Mouse (Mus musculus): ENCODE results near the gene Mrpl51. TPM values are rescaled to one million over a fixed set of nuclear protein-coding genes. Genes with fewer than 3 reads are reported as not detected.

Mrpl51 gene
- polyA plus RNA-seq (2014; fragmentation: Illumina TruSeq; extraction: RNeasy Lipid Tissue Mini Kit (QIAGEN cat#74804); ENCODE audit: low read depth, low replicate concordance) = 266 TPM

GRCm38 (mm10) chr6:125191332-125192015 is at the start of gene Mrpl51, which contains the start of gene Ncapd2:
TSS of gene Mrpl51 (plus strand) at chr6:125191801.
TSS of gene Ncapd2 (minus strand) at chr6:125191701.

DNA sequence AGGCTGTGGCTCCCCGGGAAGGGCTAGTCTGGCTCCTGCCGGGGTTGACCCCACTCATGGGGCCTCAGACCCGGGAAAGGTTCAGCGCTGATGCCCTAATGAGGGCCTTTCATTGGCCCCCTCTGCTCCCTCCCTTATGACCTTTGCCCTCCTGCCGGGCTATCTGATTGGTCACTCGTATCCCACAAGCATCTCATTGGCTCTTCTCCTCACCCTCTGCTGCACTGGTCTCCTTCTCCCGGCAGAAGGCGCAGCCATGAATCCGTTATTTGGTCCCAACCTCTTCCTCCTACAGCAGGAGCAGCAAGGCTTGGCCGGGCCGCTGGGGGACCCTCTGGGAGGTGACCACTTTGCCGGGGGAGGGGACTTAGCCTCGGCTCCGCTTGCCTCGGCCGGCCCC is 46.6 kb upstream of the Mrpl51 start, which contains the start of gene Iffo1:
Iffo1 (plus strand) TSS at position 241 of the 400 bp plus-strand sequence.

DNA sequence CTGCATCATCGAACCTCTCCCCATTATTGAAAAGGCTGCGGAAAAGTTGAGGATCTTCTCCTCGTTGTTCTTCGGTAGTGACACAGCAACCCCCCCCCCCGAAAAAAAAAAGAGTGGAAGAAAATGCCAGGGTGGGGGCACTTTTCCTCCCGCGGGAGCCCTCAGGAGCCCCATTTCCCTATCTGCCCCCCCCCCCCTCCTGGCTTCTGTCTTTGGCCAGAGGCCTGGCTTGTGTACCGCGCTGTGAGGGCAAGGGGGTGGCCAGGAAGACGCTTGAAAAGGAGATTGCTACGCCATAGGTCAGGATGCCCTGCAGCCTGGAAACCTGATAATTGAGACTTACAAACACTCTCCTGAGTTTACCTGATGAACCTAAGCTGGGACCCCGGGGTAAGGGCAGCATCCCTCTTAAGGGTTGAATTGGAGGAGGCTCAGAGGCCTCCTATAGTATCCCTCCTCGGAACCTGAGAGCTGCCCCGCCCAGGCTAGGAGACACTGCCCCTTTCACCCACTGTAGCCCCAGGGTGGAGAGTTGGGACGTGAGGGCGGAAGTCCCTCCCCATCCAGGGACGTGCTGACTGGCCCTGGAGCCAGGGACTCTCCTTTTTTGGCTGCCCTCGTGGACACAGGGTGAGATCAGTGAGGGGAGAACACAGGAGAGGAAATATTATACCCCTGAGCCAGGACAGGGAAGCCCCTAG is 25.4 kb upstream of the Mrpl51 start, which contains the start of gene Gapdh:
Gapdh (minus strand) TSS at position 417 of the 701 bp plus-strand sequence.

DNA sequence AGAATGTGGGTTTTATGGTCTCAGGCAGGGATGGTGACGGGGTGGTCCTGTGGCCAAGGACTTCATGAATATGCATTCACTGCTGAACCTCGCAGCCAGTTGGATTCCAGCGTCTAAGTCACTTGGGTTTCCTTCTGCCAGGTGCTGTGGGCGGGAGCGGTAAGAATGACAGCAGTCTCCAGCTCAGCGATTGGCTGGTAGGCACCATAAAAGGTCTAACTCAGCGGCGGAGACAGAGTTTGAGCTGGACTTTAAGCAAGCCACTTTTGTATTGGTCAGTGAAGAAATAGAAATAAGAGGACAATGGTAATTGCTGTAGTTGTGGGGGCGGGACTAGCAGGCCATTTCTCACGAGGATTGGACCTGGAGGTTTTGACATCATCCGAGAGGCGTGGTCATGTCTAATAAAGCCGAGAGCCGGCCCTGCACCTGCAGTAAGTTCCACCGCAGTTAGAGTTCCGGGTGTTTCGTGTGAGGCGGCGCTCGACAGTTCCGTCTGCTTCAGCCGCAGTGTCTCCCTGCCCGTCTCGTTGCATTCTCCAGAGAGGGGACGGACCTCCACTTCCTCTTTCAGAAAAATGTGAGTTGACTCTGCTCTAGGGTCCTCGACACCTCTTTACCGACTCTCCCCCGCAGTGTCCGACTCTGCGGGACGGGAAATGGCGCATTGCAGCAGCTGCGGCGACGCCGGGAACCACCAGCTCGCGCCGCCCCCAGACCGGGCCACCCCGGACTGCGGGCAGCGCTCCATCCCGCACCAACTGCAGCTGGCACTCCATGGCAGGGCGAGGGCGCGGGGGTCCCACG is 23.8 kb downstream of the Mrpl51 start, which contains the start of gene Vamp1:
Vamp1 (plus strand) TSS at position 404 of the 807 bp plus-strand sequence.

DNA sequence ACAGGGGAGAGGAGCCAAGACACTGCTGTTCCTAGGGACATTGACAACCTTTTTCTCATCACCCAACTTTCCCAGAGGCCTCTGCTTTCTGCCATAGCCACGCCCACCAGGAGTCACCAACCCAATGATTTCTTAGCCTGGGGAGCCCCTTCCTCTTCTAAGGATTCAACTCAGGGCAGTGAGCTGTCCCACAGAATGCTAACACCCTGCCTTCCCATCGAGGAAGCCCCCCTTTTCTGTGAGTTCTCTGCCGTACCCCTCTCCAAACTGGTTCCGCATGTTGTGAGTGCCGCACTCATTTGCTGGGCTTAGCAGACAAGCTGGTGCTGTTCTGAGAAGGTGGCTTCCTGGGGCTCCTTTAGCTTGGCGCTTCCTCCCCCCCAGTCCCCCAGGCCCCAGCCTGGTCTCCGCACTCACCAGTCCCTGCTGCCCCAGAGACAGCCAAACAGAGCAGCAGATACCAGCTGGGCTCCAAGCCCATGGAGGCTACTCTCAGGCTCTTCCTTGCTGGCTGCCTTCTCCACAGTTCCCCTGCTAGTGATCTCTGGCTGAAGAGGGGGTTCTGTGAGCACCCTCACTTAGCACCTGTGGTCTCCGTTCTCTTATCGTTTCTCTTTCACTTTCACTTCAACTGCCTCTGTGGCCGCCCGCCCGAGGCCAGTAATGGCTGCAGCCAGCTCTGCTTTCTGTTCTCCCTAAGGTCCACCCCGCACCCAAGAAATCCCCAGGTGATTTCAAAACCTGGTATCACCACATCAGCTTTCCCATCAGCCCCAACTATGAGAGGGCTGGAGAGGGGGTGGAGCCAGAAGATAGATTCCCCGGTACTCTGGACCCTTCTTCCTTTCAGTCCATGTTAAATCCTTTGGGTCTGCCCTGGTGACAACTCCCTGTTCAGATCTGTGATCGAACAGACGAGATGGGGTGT is 39.8 kb downstream of the Mrpl51 start, which contains the start of gene Tapbpl:
Tapbpl (minus strand) TSS at position 744 of the 928 bp plus-strand sequence.

GRCm38 (mm10) chr6:125236782-125237181 is 45.2 kb downstream of the Mrpl51 start, which contains the start of gene Cd27:
TSS of gene Cd27 (minus strand) at chr6:125237010.

Other genes starting within 250 kb of the Mrpl51 start
- gene Cops7a, start 226.3 kb upstream of the Mrpl51 start, polyA plus RNA-seq (2014; fragmentation: Illumina TruSeq; extraction: RNeasy Lipid Tissue Mini Kit (QIAGEN cat#74804); ENCODE audit: low read depth, low replicate concordance) = 103 TPM
- gene Pianp, start 195.1 kb upstream of the Mrpl51 start, polyA plus RNA-seq (2014; fragmentation: Illumina TruSeq; extraction: RNeasy Lipid Tissue Mini Kit (QIAGEN cat#74804); ENCODE audit: low read depth, low replicate concordance) = 0.86 TPM
- 26.3 TPM for gene Zfp384, start 182.7 kb upstream of the Mrpl51 start, polyA plus RNA-seq (2014; fragmentation: Illumina TruSeq; extraction: RNeasy Lipid Tissue Mini Kit (QIAGEN cat#74804); ENCODE audit: low read depth, low replicate concordance)
- gene Ing4, start 152.0 kb upstream of the Mrpl51 start, polyA plus RNA-seq (2014; fragmentation: Illumina TruSeq; extraction: RNeasy Lipid Tissue Mini Kit (QIAGEN cat#74804); ENCODE audit: low read depth, low replicate concordance) = 36.6 TPM
- 9.2 TPM for gene Acrbp, start 142.1 kb upstream of the Mrpl51 start, polyA plus RNA-seq (2014; fragmentation: Illumina TruSeq; extraction: RNeasy Lipid Tissue Mini Kit (QIAGEN cat#74804); ENCODE audit: low read depth, low replicate concordance)
- gene Lpar5, start 123.9 kb upstream of the Mrpl51 start, polyA plus RNA-seq (2014; fragmentation: Illumina TruSeq; extraction: RNeasy Lipid Tissue Mini Kit (QIAGEN cat#74804); ENCODE audit: low read depth, low replicate concordance) = not detected
- 86.4 TPM for gene Chd4, start 95.8 kb upstream of the Mrpl51 start, polyA plus RNA-seq (2014; fragmentation: Illumina TruSeq; extraction: RNeasy Lipid Tissue Mini Kit (QIAGEN cat#74804); ENCODE audit: low read depth, low replicate concordance)
- gene Nop2, start 59.9 kb upstream of the Mrpl51 start, polyA plus RNA-seq (2014; fragmentation: Illumina TruSeq; extraction: RNeasy Lipid Tissue Mini Kit (QIAGEN cat#74804); ENCODE audit: low read depth, low replicate concordance) = 16.6 TPM
- 14.3 TPM for gene Iffo1, start 46.6 kb upstream of the Mrpl51 start, polyA plus RNA-seq (2014; fragmentation: Illumina TruSeq; extraction: RNeasy Lipid Tissue Mini Kit (QIAGEN cat#74804); ENCODE audit: low read depth, low replicate concordance)
- gene Gapdh, start 25.3 kb upstream of the Mrpl51 start, polyA plus RNA-seq (2014; fragmentation: Illumina TruSeq; extraction: RNeasy Lipid Tissue Mini Kit (QIAGEN cat#74804); ENCODE audit: low read depth, low replicate concordance) = 4,016 TPM
- gene Ncapd2, start 100 bp upstream of the Mrpl51 start, polyA plus RNA-seq (2014; fragmentation: Illumina TruSeq; extraction: RNeasy Lipid Tissue Mini Kit (QIAGEN cat#74804); ENCODE audit: low read depth, low replicate concordance) = 18.6 TPM
- 10.0 TPM for gene Vamp1, start 23.8 kb downstream of the Mrpl51 start, polyA plus RNA-seq (2014; fragmentation: Illumina TruSeq; extraction: RNeasy Lipid Tissue Mini Kit (QIAGEN cat#74804); ENCODE audit: low read depth, low replicate concordance)
- gene Tapbpl, start 40.1 kb downstream of the Mrpl51 start, polyA plus RNA-seq (2014; fragmentation: Illumina TruSeq; extraction: RNeasy Lipid Tissue Mini Kit (QIAGEN cat#74804); ENCODE audit: low read depth, low replicate concordance) = 6.8 TPM
- not detected for gene Cd27, start 45.2 kb downstream of the Mrpl51 start, polyA plus RNA-seq (2014; fragmentation: Illumina TruSeq; extraction: RNeasy Lipid Tissue Mini Kit (QIAGEN cat#74804); ENCODE audit: low read depth, low replicate concordance)
- gene Tuba3a, start 94.2 kb downstream of the Mrpl51 start, polyA plus RNA-seq (2014; fragmentation: Illumina TruSeq; extraction: RNeasy Lipid Tissue Mini Kit (QIAGEN cat#74804); ENCODE audit: low read depth, low replicate concordance) = not detected
- gene Ltbr, start 122.1 kb downstream of the Mrpl51 start, polyA plus RNA-seq (2014; fragmentation: Illumina TruSeq; extraction: RNeasy Lipid Tissue Mini Kit (QIAGEN cat#74804); ENCODE audit: low read depth, low replicate concordance) = 31.2 TPM
- gene Scnn1a, start 128.9 kb downstream of the Mrpl51 start, polyA plus RNA-seq (2014; fragmentation: Illumina TruSeq; extraction: RNeasy Lipid Tissue Mini Kit (QIAGEN cat#74804); ENCODE audit: low read depth, low replicate concordance) = 0.37 TPM
- 39.9 TPM for gene Tnfrsf1a, start 157.6 kb downstream of the Mrpl51 start, polyA plus RNA-seq (2014; fragmentation: Illumina TruSeq; extraction: RNeasy Lipid Tissue Mini Kit (QIAGEN cat#74804); ENCODE audit: low read depth, low replicate concordance)
- not detected for gene Plekhg6, start 189.0 kb downstream of the Mrpl51 start, polyA plus RNA-seq (2014; fragmentation: Illumina TruSeq; extraction: RNeasy Lipid Tissue Mini Kit (QIAGEN cat#74804); ENCODE audit: low read depth, low replicate concordance)

Measured in heart, adult 10 weeks (tissue).